Mouse (Mus musculus): ENCODE measurements around the gene Soga1.
A peak's percentile ranks its signal among the peaks of the same experiment; 100 is the strongest.

Soga1 gene

GRCm38 (mm10) chr2:156980059-156980458 is 99.0 kb downstream of the Soga1 start:
- no peak for DNase-seq

- DNase-seq, result peak; percentile 34 to 40
Observed at GRCm38 (mm10) chr2:156976711-156977110, 102.3 kb downstream of the Soga1 start.

DNA sequence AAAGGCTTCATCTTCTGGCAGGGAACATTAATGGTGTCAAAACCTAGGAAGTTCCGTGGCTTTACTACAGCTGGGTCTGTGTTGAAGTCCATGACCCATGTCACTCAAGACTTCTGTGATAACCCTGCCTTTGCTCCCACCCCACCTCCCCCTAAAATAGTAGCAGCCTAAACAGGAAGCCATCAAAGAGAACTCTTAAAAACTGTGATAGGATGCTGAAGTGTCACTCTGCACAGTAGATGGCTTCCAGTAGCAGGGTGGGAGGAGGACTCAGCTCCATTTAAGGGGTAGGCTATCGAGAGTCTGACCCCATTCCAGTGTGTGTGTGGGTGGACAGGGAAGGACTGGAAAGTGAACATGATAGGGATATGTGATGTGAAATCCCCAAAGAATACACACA is 104.1 kb downstream of the Soga1 start:
- DNase-seq, result no peak

- peak; percentile 55 to 60 for DNase-seq
Observed at GRCm38 (mm10) chr2:156973316-156974100, 105.5 kb downstream of the Soga1 start.

- DNase-seq, result peak in 1 of 2 experiments; percentile 24
Observed at GRCm38 (mm10) chr2:156970253-156970652, 108.8 kb downstream of the Soga1 start.

DNA sequence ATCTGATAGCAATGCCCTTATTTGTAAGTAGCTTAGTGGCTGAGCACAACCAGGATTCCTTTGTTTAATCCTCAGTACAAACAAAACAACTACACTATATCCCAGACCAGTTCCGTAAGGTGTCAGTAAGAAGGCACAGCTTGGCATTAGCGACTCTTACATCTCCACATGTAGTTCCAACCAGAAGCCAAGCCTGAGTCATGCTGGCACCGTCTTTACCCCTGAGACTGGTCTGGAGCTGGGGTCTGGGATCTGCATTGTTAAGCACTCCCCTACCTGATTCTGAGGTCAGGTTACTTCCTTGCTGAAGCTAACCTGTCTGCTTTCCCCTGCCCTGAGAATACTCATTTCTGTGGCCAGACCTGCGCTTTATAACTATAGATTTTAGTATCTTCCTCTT is 110.6 kb downstream of the Soga1 start:
- peak in 1 of 2 experiments; percentile 20 for DNase-seq

DNA sequence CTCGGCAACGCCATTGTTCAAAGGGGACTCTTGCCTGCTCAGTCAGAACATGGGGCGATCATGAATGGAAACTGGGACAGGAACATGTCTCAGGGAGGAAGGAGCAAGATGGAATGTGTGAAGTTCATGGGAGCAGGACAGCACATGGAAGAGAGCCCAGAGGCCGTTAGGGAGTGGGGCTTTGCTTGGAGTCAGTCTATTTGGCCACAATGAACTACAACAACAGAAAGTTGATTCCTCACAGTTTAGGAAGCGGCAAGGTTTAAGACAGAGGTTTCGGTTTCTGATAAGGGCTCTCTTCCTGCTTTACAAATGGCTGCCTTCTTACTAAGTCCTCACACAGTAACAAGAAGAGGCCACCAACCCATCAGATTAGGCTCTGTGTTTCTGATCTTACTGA is 111.7 kb downstream of the Soga1 start:
- DNase-seq, result no peak
